Mouse (Mus musculus) embryo, embryonic 9.5 days (tissue): ENCODE measurements around the gene Gpr135.

ENCODE experiments used
- DNase-seq: peaks from one replicate; pipeline ENCODE4 v3.0.0-alpha.2; 2017; ENCODE audit errors: extremely low spot score

Gpr135 gene

GRCm38 (mm10) chr12:72070327-72071269, at the start of gene Gpr135:
Gene Gpr135 (minus strand): TSS chr12:72071125.
- peak; percentile 90 for DNase-seq

GRCm38 (mm10) chr12:72115686-72116345, 44.9 kb upstream of the Gpr135 start:
- DNase-seq, result no peak

- DNase-seq, result no peak
Observed at GRCm38 (mm10) chr12:72115126-72115525, 44.2 kb upstream of the Gpr135 start.

- DNase-seq, result peak; percentile 67
Observed at GRCm38 (mm10) chr12:72104525-72105281, 33.8 kb upstream of the Gpr135 start.

- DNase-seq, result no peak
Observed at GRCm38 (mm10) chr12:72104027-72104426, 33.1 kb upstream of the Gpr135 start.

- DNase-seq, result no peak
Observed at GRCm38 (mm10) chr12:72102776-72103175, 31.9 kb upstream of the Gpr135 start.

GRCm38 (mm10) chr12:72096966-72097365, 26.0 kb upstream of the Gpr135 start:
- DNase-seq, result no peak

GRCm38 (mm10) chr12:72089802-72090201, 18.9 kb upstream of the Gpr135 start:
- DNase-seq, result no peak

GRCm38 (mm10) chr12:72086166-72086825, 15.4 kb upstream of the Gpr135 start:
- no peak for DNase-seq

GRCm38 (mm10) chr12:72085329-72086165, 14.6 kb upstream of the Gpr135 start, which contains the start of the genes L3hypdh and Jkamp:
Gene L3hypdh (minus strand): TSS chr12:72085439.
Gene Jkamp (plus strand): TSS chr12:72085589.
- DNase-seq, result peak; percentile 100

GRCm38 (mm10) chr12:72085024-72085328, 14.1 kb upstream of the Gpr135 start:
- DNase-seq, result no peak

- DNase-seq, result no peak
Observed at GRCm38 (mm10) chr12:72084261-72085023, 13.5 kb upstream of the Gpr135 start.

GRCm38 (mm10) chr12:72083265-72083664, 12.3 kb upstream of the Gpr135 start:
- no peak for DNase-seq

- DNase-seq, result peak; percentile 38
Observed at GRCm38 (mm10) chr12:72082370-72082769, 11.4 kb upstream of the Gpr135 start.

- DNase-seq, result no peak
Observed at GRCm38 (mm10) chr12:72081961-72082360, 11.0 kb upstream of the Gpr135 start.

- no peak for DNase-seq
Observed at GRCm38 (mm10) chr12:72078248-72078647, 7.3 kb upstream of the Gpr135 start.

- no peak for DNase-seq
Observed at GRCm38 (mm10) chr12:72069626-72070326, 1.1 kb downstream of the Gpr135 start.

GRCm38 (mm10) chr12:72057780-72058179, 13.1 kb downstream of the Gpr135 start:
- no peak for DNase-seq

GRCm38 (mm10) chr12:72053851-72054250, 17.1 kb downstream of the Gpr135 start:
- DNase-seq, result no peak
